Mouse (Mus musculus) brown adipose tissue, adult 24 weeks (tissue): ENCODE data around the gene Pcp4. TPM values are rescaled to one million over a fixed set of nuclear protein-coding genes. Genes with fewer than 3 reads are reported as not detected.
"Not testable (repeated sequence)": the region's sequence is repeated elsewhere in the genome, so short reads cannot be mapped to it uniquely, and the experiment has no call there.

Experiments
- H3K27ac ChIP-seq: fragments of 200-500 bp; replicated peaks from 2 replicates; pipeline ENCODE4 v1.5.1; 2012; ENCODE audit warnings: low read depth, mild to moderate bottlenecking, low read length
- H3K4me1 ChIP-seq: fragments of 200-500 bp; 2 replicates; pipeline ENCODE4 v1.6.1; 2012; ENCODE audit warnings: low read length, mixed read lengths; ENCODE audit not compliant: control insufficient read depth, insufficient read depth, insufficient read length
- H3K4me3 ChIP-seq: fragments of 200-500 bp; 2 replicates; pipeline ENCODE4 v1.5.1; 2012; ENCODE audit warnings: low read depth, mild to moderate bottlenecking, low read length, moderate library complexity; ENCODE audit not compliant: insufficient read depth
- polyA plus RNA-seq: library from polyadenylated mRNA; stranded (reverse); fragments of >200 nt; gene quantifications from 2 replicates; pipeline ENCODE4 v1.2.4, GENCODE M21; 2012; ENCODE audit not compliant: missing spikeins, insufficient read depth, insufficient read length

Gene Pcp4
- polyA plus RNA-seq = not detected in 2 replicates

- Histone ChIP-seq H3K27ac (no peak within 1 kb of the TSS), H3K4me1 (no peaks in the 10 kb centered on the region), H3K4me3 (no peak within 1 kb of the TSS)
Observed at GRCm38 (mm10) chr16:96467445-96467844, at the start of gene Pcp4. Gene Pcp4 (plus strand): TSS chr16:96467606.

- Histone ChIP-seq H3K4me3 (no peak overlapping the region), H3K4me1 (no peaks in the 10 kb centered on the region), H3K27ac (no peak overlapping the region)
Observed at GRCm38 (mm10) chr16:96425044-96425443, 42.4 kb upstream of the Pcp4 start.

GRCm38 (mm10) chr16:96426671-96427070 is 40.7 kb upstream of the Pcp4 start:
- no peak overlapping the region for H3K4me3 ChIP-seq
- H3K4me1 ChIP-seq = no peaks in the 10 kb centered on the region
- no peak overlapping the region for H3K27ac ChIP-seq

- H3K4me3 ChIP-seq = no peak overlapping the region
- H3K4me1 ChIP-seq = no peaks in the 10 kb centered on the region
- H3K27ac ChIP-seq = no peak overlapping the region
Observed at GRCm38 (mm10) chr16:96429046-96429445, 38.4 kb upstream of the Pcp4 start.

- H3K27ac ChIP-seq = no peak overlapping the region
- no peak overlapping the region for H3K4me3 ChIP-seq
- H3K4me1 ChIP-seq = no peaks in the 10 kb centered on the region
Observed at GRCm38 (mm10) chr16:96433266-96433665, 34.1 kb upstream of the Pcp4 start.

GRCm38 (mm10) chr16:96434024-96434785 is 33.2 kb upstream of the Pcp4 start:
- Histone ChIP-seq H3K27ac (no peak overlapping the region), H3K4me3 (no peak overlapping the region), H3K4me1 (no peaks in the 10 kb centered on the region)

- H3K4me3 ChIP-seq = no peak overlapping the region
- H3K4me1 ChIP-seq = no peaks in the 10 kb centered on the region
- H3K27ac ChIP-seq = no peak overlapping the region
Observed at GRCm38 (mm10) chr16:96438946-96439345, 28.5 kb upstream of the Pcp4 start.

GRCm38 (mm10) chr16:96439682-96440081 is 27.7 kb upstream of the Pcp4 start:
- Histone ChIP-seq H3K4me1 (no peaks in the 10 kb centered on the region), H3K27ac (no peak overlapping the region), H3K4me3 (no peak overlapping the region)

- H3K27ac ChIP-seq = no peak overlapping the region
- no peak overlapping the region for H3K4me3 ChIP-seq
- H3K4me1 ChIP-seq = no peaks in the 10 kb centered on the region
Observed at GRCm38 (mm10) chr16:96440871-96441270, 26.5 kb upstream of the Pcp4 start.

GRCm38 (mm10) chr16:96441826-96442225 is 25.6 kb upstream of the Pcp4 start:
- Histone ChIP-seq H3K27ac (no peak overlapping the region), H3K4me3 (no peak overlapping the region), H3K4me1 (no peaks in the 10 kb centered on the region)

- no peak within 1 kb of the TSS for H3K27ac ChIP-seq
- no peaks in the 10 kb centered on the region for H3K4me1 ChIP-seq
- no peak within 1 kb of the TSS for H3K4me3 ChIP-seq
Observed at GRCm38 (mm10) chr16:96443468-96443867, 23.9 kb upstream of the Pcp4 start, which contains the start of gene Itgb2l. Gene Itgb2l (minus strand): TSS chr16:96443619.

GRCm38 (mm10) chr16:96450871-96451270 is 16.5 kb upstream of the Pcp4 start:
- not testable (repeated sequence) for H3K4me1 ChIP-seq, H3K27ac ChIP-seq, H3K4me3 ChIP-seq

GRCm38 (mm10) chr16:96454086-96454485 is 13.3 kb upstream of the Pcp4 start:
- no peak overlapping the region for H3K4me3 ChIP-seq
- H3K27ac ChIP-seq = no peak overlapping the region
- H3K4me1 ChIP-seq = no peaks in the 10 kb centered on the region

GRCm38 (mm10) chr16:96457612-96458011 is 9.8 kb upstream of the Pcp4 start:
- no peak overlapping the region for H3K27ac ChIP-seq
- no peak overlapping the region for H3K4me3 ChIP-seq
- no peaks in the 10 kb centered on the region for H3K4me1 ChIP-seq

- no peak overlapping the region for H3K27ac ChIP-seq
- no peak overlapping the region for H3K4me3 ChIP-seq
- no peaks in the 10 kb centered on the region for H3K4me1 ChIP-seq
Observed at GRCm38 (mm10) chr16:96459356-96459755, 8.1 kb upstream of the Pcp4 start.

GRCm38 (mm10) chr16:96460788-96461187 is 6.6 kb upstream of the Pcp4 start:
- no peaks in the 10 kb centered on the region for H3K4me1 ChIP-seq
- no peak overlapping the region for H3K27ac ChIP-seq

More at GRCm38 (mm10) chr16:96460788-96461187, 6.6 kb upstream of the Pcp4 start:
- H3K4me3 ChIP-seq = no peak overlapping the region
